Comparison of ENCODE assay signal across 8 mouse cellular contexts in the genomic region with DNA sequence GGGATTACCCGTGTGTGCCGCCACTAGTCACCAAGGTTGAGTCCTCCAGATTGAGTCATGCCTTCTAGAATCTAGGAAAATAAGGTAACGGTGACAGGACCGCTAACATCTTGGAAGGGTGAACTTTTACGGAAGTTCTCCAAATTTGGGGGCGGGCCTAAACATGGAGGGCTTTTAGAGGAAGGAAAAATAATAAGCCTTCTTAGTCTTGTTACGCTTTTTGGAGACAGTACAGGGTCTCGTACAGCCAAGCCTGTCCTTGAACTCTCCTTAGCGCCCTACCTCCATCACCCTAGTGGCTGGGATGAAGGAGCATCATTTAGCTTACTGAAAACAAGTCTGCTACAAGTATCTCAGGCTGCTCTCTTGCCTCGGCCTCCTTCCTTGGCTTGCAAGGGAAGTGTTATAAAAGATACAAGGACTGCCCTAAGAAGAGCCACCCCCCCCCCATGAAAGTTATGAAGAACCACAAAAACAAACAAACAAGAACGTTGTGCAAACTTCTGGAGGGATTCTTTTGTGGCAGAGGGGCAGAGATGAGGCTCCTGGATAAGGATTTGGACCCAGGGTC. TPM values are rescaled to one million over a fixed set of nuclear protein-coding genes. Genes with fewer than 3 reads are reported as not detected.
DNase-seq lines count a peak whose midpoint lies in the region; ATAC-seq lines count a peak whose summit lies in the region.

No protein-coding gene starts in this region.

- ATAC-seq in embryonic facial prominence, embryonic 14.5 days (ENCODE audit: low read depth), result no peak

- H3K9ac ChIP-seq in embryonic facial prominence, embryonic 14.5 days (ENCODE audit: low read depth, low read length), result peak overlapping the region; percentile 68

- H3K4me1 ChIP-seq in embryonic facial prominence, embryonic 14.5 days (ENCODE audit: control insufficient read depth, insufficient read depth, low read length), result peaks cover 19% of the 10 kb centered on the region
- peaks cover 45% of the 10 kb centered on the region for H3K4me1 ChIP-seq in limb, embryonic 10.5 days

- H3K27ac ChIP-seq in embryonic facial prominence, embryonic 14.5 days (replicated peaks; ENCODE audit: low read depth, low read length), result no peak overlapping the region
- H3K27ac ChIP-seq in limb, embryonic 10.5 days, result peak overlapping the region; percentile 81

- H3K4me2 ChIP-seq in embryonic facial prominence, embryonic 14.5 days (ENCODE audit: low read depth, low read length), result peak overlapping the region; percentile 99

- H3K36me3 ChIP-seq in embryonic facial prominence, embryonic 14.5 days (ENCODE audit: control insufficient read depth, insufficient read depth, low read length), result 0 out of 2 replicates have a peak, but pooled peaks cover 2% of the 10 kb centered on the region
- H3K36me3 ChIP-seq in limb, embryonic 10.5 days, result peaks cover 25% of the 10 kb centered on the region

- peak overlapping the region; percentile 64 for H3K4me3 ChIP-seq in embryonic facial prominence, embryonic 14.5 days (ENCODE audit: low read depth, low read length)
- peak overlapping the region; percentile 85 for H3K4me3 ChIP-seq in limb, embryonic 10.5 days

- no peaks in the 10 kb centered on the region for H3K9me3 ChIP-seq in embryonic facial prominence, embryonic 14.5 days (ENCODE audit: control insufficient read depth, low read length)
- H3K9me3 ChIP-seq in limb, embryonic 10.5 days (replicated peaks), result peaks cover 2% of the 10 kb centered on the region; the same call in 1 of the 2 replicates

- DNase-seq in spleen, postnatal 36 days (ENCODE audit: low spot score in 2 of 2), result peak; percentile 25 to 40
- DNase-seq in spleen, adult 18-20 months, result no peak
- DNase-seq in embryonic facial prominence, embryonic 14.5 days (ENCODE audit: low spot score), result no peak
- no peak for DNase-seq in limb, embryonic 10.5 days (ENCODE audit: low spot score)
- peak; percentile 27 for DNase-seq in neural tube, embryonic 10.5 days (ENCODE audit: extremely low spot score, low spot score)
- DNase-seq in cerebellum, adult 11 months, result no peak
- no peak for DNase-seq in cerebellum, adult 9-10 months
- DNase-seq in layer of hippocampus, postnatal 25 days (ENCODE audit: extremely low spot score in 1 of 2, low spot score in 1 of 2), result no peak

- WGBS in embryonic facial prominence, embryonic 14.5 days, result 6% methylated on average over 11 of the region's 11 CpGs
- 4% methylated on average over 11 of the region's 11 CpGs for WGBS in limb, embryonic 10.5 days

- no peaks in the 10 kb centered on the region for H3K27me3 ChIP-seq in embryonic facial prominence, embryonic 14.5 days (replicated peaks; ENCODE audit: control insufficient read depth, insufficient read depth, low read length)
- H3K27me3 ChIP-seq in limb, embryonic 10.5 days (ENCODE audit: low read depth, poor library complexity, severe bottlenecking), result no peaks in the 10 kb centered on the region

RNA-seq across cellular contexts. Expression of a gene that starts 1.5 kb away (rescaled TPM):
- 26.5 and 27.5 TPM in 2 replicates for polyA plus RNA-seq in embryonic facial prominence, embryonic 14.5 days (2014; fragmentation: Nextera tagmentation; extraction: Ambion mirVana)
- polyA plus RNA-seq in limb, embryonic 10.5 days (2016; fragmentation: Nextera tagmentation; extraction: Ambion mirVana), result 48.3 and 48.7 TPM in 2 replicates
- total RNA-seq in layer of hippocampus, postnatal 25 days (2021), result 1 to 10 TPM; 2.4 to 3.5 TPM

RNA-seq across cellular contexts. Expression of a gene that starts 33.0 kb away (rescaled TPM):
- 97.4 and 107 TPM in 2 replicates for polyA plus RNA-seq in embryonic facial prominence, embryonic 14.5 days (2014; fragmentation: Nextera tagmentation; extraction: Ambion mirVana)
- polyA plus RNA-seq in limb, embryonic 10.5 days (2016; fragmentation: Nextera tagmentation; extraction: Ambion mirVana), result 130 and 145 TPM in 2 replicates
- 100 to 1,000 TPM; 322 to 327 TPM for total RNA-seq in layer of hippocampus, postnatal 25 days (2021)

RNA-seq across cellular contexts. Expression of a gene that starts 33.9 kb away (rescaled TPM):
- 28.2 and 28.6 TPM in 2 replicates for polyA plus RNA-seq in embryonic facial prominence, embryonic 14.5 days (2014; fragmentation: Nextera tagmentation; extraction: Ambion mirVana)
- 27.2 and 33.1 TPM in 2 replicates for polyA plus RNA-seq in limb, embryonic 10.5 days (2016; fragmentation: Nextera tagmentation; extraction: Ambion mirVana)
- total RNA-seq in layer of hippocampus, postnatal 25 days (2021), result 10 to 100 TPM; 46.7 to 47.7 TPM

RNA-seq across cellular contexts. Expression of a gene that starts 44.4 kb away (rescaled TPM):
- polyA plus RNA-seq in embryonic facial prominence, embryonic 14.5 days (2014; fragmentation: Nextera tagmentation; extraction: Ambion mirVana), result 278 and 286 TPM in 2 replicates
- 250 and 252 TPM in 2 replicates for polyA plus RNA-seq in limb, embryonic 10.5 days (2016; fragmentation: Nextera tagmentation; extraction: Ambion mirVana)
- total RNA-seq in layer of hippocampus, postnatal 25 days (2021), result 100 to 1,000 TPM; 278 to 315 TPM

Comparison
In these comparisons a context has a peak if more than half of its experiments do, and no peak if none do; other contexts are left out.
1. DNase-seq: peak in spleen, postnatal 36 days (2 of 2) and neural tube, embryonic 10.5 days (single experiment); none in spleen, adult 18-20 months (0 of 2), embryonic facial prominence, embryonic 14.5 days (single experiment), limb, embryonic 10.5 days (single experiment), cerebellum, adult 11 months (single experiment), cerebellum, adult 9-10 months (single experiment) and layer of hippocampus, postnatal 25 days (0 of 2).